Mouse (Mus musculus) cerebellum, adult 8-10 months (tissue): ENCODE data around the gene Hoxd3.

Experiments
- DNase-seq: peaks from one replicate; pipeline ENCODE4 v3.0.0; 2022

The Hoxd3 gene

DNA sequence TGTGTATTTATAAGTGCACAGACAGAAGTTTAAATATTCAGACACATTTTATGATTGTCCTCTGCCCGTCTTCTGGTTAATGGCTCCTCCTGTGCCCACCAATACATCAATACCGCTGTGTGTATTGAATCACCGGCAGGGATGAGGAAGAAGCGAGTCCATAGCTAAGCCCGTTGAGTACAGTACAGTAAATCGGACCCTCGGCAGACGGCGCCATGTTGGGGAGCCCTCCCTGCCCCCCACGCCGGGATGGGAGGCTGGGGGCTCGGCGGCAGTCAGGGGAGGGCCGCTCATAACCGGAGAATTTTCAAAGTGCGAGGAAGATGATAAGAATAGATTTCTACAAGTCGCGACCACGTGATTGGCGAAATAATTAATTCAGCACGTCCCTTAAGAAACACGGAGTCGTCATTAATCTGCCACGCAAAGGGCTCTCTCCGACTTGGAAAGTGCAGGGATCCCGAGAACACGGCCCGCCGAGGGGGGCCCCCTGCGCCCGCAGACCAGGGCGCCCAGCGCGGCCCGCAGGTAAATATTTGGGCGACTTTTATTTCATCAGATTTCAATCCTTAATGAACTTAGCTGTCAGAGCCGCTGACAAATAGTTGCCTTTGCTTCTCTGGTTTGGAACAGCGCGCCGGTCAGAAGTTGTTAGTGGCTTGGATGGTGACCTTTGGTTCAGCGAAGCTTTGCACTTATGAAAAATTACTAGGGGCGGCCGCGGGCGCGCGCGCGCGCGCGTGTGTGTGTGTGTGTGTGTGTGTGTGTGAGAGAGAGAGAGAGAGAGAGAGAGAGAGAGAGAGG is 21.0 kb downstream of the Hoxd3 start:
- no peak for DNase-seq

DNA sequence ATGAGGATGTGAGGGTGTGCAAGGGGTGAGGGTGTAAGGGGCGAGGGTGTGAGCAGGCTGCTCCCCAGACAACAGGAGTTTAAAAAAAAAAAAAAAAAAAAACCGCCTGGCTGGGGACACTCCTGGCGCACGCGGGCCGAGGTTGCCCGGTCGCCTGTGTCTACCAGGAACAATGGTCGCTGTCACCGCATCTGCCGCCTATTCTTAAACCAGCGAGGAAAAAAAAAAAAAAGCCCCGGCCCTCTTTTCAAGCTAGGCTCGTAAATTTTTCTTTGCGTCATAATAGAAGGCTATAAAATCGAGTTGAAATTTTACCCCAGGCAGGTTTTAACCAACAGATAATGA is 21.6 kb downstream of the Hoxd3 start:
- DNase-seq: no peak

DNA sequence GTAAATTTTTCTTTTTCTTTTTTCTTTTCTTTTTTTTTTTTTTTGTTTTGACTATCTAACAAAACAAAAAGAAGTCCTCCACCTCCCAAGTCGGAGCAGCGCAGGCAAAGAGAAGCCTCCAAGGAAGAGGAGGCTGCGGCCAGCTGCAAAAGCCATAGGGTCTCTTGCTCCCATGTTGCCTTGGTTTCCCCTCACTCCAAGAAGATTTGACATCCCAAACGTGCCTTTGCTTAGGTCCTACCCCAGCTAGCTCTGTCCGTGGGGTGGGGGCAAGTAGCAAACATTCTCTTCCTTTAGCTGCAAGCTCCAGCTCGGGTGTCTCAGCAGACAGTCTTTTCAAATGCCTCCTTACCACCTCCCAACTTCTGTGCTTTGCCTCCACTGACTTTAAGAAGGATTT is 22.0 kb downstream of the Hoxd3 start:
- DNase-seq: no peak

DNA sequence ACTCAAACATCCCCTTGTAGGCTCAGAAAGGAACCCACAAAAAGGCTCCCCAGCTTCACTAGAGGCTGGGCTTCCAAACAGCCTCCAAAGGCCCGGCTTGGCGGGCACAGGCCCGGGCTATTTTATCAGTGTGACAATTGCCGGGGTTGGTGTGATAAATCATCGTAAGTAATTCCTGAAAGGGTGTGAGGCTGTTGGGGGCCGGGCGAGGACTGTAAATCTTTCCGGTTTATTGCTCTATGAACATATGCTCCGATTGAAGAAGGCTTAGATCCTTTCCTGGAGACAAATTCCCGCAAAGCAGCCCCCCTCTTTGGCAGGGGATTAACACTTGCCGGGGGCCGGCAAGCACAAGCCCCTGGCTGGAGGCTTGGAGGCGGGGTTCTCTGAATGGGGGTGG is 22.7 kb downstream of the Hoxd3 start:
- no peak for DNase-seq

DNA sequence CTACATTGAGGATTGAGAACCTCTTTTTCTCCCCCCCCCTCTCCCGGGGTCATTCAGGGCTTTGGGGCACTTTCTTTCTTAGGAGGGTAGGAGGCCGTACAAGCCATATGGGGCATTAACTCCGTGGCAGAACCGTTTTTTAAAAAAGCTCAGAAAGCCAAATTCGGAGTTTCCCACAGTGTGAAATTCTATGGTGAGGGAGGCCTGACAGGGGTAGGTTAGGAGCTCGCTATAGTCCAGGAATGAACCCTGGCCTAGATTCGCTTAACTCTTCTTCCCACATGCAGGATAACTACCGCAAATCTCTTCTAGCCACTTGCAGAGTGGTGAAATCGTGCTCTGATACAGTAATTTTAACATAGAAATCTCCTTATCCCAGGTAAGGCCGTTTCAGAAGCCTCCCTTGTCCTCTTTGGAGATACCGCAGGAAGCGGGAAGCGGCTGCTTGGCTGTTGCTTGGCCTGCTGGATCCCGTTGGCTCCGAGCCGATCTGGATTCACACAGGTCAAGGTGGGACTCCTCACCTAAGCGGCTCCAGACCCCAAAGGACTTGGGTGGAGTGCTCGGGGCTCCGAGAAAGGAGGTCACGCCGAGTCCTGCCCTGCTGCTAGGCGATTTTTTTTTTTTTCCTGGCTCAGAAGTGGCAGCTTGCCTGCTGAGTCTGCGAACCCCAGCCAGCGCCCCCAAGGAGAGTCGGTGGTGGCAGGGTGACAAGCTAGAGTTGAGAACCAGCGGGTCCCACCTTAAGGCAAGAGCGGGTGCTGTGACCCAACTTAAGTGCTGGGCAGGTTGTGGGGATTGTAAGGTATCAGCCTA is 23.5 kb downstream of the Hoxd3 start:
- no peak for DNase-seq

DNA sequence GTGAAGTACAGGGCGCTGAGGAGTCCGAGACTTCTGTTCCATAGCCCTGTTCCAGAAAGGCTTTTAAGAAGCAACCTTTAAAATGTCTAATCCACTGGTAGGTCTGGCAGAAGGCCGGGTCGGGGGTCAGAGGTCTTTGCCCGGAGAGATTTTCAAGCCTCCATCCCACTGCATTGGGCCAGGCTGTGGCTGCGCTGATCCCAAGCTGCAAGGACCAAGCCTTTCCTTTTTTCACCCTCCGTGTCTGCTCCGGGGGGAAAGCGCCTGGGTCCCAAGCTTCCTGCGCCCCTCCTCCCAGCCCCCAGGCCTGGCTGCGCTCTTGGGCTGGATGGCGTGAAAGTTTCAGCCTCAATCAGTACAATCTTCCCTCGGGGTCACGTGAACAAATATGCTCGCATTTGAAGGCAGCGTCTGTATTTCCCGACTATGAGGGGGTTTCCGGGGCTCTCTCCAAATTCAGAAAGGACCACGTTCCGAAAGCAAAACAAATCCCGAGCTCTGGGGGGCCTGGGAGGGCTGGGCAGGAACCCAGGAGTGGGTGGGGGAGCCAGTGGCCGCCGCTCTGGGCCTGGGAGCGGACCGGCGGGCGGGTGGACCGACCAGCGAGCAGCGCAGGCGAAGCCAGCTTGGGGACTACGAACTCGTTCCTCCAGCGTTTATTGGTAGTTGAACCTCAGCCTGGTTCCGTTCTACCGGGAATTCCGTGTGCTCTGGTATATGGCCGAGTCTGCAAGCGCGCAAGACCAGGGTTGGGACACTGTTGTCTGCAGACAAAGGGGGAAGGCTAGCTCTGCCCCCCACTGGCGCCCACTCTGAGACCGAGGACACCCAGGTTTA is 24.3 kb downstream of the Hoxd3 start:
- no peak for DNase-seq

DNA sequence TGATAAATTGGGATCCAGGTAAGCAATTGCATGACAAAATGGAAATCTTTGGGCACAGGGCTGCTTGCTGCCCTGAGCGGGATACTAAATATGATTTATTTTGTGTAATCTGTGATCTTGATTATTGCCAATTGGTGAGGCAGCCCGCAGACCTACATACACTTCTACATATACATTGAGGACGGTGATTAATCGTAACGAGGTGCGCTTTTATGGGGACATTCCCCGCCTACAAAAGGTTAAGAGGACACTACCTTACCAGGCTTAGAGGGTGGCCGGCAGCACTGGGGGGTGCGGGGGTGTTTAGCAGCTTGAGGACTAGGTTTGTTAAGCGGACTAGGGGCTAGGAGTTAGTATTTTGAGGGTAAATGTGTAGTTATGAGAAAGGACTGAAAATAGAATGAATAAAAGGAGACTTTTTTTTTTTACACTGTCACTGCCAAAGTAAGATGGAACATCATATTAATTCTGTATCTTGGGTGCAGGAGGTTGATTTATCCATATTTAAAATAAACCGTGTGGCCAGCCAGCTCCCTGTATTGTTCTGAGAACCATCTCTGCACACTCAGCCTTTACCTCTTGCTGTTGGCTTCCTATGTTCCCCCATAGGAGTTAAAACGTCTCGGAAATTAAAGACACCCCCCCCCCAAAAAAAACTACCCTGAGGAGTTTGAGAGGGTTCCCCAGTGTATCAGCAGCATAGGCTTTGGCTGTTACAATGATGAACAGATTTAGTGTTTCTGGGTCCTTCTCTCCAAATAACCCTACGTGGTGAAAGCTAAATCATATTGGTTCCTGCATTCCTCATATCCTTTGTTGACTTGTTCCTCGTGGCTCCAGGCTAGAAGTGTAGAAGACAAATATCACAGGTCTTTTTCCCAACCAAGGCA is 25.2 kb downstream of the Hoxd3 start:
- no peak for DNase-seq

DNA sequence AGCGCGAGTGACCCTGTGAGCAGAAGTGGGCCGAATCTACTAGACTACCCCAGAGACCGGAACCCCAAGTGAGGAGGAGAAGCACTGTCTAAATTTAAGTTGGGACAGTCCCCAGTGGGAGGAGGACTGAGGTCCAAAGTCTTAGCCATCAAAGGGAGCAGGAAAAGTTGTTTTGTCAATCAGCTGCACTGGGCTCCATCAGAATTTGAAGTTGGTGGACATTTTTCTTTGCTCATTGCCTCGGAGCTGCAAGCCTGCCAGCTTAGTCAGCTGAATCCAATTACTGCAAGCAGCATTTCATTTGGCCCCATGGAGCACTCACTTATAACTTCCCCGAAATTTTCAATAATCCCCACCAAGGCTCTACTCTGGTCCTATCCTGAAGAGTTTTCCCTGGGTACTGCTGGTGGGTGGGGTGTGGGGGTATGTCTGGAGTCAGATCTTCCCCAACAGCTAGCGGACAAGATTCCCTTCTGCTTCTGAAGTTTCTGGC is 25.9 kb downstream of the Hoxd3 start:
- no peak for DNase-seq

DNA sequence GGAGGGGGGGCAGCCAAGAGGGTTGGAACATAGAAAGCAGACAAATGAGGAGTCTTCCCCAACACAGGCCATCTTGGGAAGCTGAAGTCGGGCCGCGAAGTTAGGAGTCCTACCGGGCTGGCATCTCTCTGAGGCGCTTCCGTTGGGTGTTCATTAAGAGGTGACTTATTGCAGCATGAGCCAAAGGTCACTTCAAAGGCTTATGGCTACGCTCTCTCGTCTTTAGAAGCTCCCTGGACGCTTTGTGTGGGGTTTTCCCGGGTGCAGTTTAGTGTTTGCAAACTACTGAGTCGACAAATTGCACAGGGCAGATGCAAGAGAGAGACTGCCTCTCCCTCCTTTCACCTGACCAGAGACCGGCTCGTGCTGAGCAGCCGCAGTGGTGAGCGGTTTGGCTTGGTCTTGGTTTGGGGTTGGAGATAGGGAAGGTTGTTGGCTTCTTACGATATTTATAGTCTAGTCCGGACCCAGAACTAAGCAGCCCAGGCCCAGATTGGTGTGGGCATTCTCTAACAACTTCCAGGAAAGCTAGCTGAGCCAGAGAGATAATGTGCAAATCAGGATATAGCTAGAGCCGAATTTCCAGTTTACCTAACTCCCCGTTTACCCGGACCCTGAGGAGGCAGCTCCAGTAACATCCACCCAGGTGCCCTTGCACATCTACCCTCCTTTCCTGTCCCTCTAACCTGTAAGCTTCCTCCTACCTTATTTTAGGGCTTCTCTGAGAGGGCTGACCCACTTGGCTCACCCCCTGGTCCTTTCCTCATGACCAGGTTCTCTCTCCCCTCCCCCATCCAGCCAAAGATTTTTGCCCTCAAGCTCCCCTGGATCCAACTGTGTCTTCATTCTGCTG is 27.1 kb downstream of the Hoxd3 start:
- no peak for DNase-seq

DNA sequence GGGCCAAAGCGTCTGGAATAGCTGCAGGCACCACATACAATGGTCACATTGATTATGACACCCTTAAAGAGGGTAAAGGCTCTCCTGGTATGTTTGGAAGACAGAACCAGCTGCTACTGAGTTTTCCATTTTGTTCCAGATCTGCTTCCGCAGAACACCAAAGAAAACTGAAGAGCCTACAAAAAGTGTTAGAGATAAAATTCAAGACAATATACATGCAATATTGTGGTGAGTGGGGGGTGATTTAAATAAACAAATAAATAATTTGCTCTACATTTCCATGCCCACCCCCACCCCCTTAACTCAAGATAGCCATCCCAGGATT is 27.7 kb downstream of the Hoxd3 start:
- DNase-seq: no peak

DNA sequence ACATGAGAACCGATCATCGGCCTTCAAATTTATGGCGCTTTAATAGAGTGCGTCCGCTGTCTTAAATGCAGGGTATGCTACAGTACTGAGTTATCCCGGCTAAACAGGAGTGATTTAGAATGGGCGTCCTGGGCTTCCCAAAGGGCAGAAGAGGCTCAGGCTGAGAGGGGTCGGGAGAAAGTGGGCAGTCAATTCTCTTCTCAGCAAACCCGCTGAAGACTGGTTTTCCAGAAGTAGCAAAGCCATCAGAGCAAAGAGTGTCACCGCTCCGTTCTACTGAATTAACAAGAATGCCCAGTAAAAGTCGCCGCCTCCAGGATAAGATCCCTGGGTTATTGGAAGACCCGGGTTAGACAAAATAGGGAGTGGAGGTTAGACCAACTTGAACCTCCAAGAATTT is 28.1 kb downstream of the Hoxd3 start:
- DNase-seq: no peak

DNA sequence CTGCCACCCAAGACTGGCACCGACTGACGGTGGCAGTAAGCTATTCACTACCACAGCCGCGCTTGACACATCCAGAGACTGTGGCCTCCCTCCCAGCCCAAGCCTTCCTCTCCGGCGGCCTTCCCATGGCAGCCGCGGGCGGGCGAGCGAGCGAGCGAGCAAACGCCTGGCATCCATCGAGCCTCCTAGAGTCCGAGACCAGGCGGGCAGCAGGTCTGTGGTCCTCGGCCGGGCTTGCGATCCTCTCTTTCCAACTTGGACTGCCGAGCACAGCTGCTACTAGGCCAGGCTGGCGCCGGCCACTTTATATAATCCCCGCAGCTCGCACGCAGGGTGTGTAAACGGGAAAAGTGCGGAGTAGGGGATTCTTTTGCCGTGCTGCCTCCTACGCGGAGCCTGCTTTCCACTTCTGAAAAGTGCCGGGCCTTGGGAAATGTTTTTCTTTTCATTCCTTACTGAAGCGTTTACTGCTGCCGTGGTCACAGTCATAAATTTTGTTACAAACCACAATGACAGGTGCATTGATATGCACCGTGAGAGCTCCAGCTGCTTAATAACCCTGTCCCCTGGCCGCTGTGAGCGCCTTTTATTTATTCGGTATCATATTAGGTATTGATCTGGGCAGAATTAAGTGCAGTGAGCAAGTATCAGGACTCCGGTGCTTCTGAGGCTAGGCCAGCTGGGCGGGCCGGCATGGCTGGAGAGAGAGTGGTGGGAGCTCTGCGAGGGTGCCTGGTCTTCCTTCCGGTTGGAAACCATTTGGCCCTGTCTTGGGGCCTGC is 28.8 kb downstream of the Hoxd3 start:
- DNase-seq: no peak

DNA sequence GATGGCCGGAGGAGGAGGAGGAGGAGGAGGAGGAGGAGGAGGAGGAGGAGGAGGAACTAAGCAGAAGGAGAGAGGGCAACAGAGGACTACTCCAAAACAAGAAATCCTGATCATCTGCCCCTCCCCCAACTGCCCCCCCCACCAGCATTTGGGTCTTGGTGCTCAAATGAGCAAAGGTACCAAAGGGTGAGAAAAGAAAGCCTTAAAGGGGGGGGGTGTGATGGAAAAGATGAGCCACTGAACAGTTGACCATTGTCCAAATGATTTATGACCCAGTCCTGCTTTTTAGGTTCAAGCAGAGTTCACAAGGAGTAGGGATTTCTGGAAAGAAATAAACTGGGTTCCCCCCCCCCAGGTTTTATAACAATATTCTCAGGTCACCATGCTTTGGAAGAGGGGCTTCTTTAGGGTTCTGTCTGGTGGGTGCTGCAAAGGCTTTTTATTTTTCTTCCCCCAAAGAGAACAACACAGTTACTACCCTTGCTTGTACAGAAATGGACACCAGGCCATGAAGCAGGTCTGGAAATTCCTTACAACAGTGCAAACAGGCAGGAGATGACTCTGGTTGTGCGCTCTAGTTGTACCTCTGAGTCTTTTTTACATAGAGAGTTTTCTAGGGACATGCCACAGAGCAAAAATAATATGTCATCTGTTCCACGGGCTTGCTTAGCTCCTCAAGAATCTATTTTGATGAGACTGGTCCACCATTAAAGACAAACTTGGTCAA is 29.7 kb downstream of the Hoxd3 start:
- no peak for DNase-seq

DNA sequence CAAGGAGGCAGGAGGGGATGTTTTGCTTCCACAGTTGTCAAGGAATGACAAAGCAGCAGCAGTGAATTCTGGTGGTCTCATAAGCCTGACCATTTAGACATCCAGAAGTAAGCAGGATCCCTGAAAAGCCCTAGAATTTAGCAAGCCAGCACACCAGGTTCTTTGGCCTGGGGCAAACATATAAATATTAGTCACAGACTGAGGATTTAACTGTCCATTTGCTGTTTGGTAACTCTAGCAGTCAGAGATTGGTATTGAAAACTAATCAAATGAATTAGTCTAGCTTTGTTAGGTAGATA is 30.2 kb downstream of the Hoxd3 start:
- no peak for DNase-seq

DNA sequence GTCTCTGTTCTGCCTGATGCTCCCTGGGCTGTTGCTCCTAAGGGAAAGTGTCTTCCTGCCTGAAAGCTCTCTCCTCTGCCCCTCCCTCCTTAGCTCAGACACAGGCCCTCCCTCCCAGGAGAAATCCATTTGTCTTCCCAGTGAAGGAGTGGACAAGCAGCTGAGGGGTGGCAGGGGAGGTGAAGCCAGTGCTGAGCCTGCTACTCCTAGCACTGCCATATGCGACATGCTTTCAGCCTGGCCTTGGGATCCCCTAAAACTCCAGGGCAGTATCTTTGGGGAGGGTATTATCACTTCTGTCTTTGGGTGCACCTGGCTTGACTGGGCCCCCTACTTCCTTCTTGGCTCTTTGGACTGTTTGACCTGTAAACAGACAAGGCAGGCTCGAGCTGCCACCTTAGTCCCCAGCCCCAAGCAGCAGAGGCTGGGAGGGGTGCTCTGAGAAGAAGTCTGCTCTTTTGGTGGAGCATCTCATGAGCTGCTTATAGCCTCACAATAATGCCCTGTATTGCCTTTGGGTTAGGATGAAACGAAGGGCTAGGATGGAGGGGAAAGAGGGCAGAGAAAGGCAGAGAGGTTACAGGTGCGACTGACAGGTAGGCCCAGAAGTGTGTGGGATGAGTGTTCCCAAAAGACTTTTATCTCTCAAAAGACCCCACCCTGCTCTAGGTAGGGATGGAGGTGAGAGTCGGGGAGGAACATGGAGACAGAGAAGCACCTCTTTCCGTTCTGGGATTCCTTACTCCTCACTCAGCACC is 34.0 kb downstream of the Hoxd3 start:
- DNase-seq: no peak

DNA sequence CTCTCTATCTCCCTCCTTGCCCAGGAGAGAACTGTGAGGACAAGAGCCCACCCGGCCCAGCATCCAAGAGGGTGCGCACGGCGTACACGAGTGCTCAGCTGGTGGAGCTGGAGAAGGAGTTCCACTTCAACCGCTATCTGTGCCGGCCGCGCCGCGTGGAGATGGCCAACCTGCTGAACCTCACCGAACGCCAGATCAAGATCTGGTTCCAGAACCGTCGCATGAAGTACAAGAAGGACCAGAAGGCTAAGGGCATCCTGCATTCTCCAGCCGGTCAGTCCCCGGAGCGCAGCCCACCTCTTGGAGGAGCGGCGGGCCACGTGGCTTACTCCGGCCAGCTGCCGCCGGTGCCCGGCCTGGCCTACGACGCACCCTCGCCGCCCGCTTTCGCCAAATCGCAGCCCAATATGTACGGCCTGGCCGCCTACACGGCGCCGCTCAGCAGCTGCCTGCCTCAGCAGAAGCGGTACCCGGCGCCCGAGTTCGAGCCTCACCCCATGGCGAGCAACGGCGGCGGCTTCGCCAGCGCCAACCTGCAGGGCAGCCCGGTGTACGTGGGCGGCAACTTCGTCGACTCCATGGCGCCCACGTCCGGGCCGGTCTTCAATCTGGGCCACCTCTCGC is 34.7 kb downstream of the Hoxd3 start:
- no peak for DNase-seq

DNA sequence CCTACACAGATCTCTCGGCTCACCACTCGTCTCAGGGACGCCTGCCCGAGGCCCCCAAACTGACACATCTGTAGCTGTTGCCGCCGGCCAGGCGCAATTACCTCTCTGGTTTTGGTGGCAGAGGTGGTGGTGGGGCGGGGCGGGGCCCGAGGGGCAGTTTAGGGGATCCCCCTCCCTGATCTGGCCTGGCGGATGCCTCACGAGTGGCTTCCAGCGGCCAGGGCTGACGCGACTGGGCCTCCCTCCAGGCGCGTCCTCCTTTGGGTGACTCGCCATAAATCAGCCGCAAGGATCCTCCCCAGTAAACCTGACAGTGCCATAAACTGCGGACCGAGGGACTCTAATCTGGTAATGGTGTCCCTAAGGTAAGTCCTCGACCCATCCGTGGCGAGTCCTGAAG is 35.3 kb downstream of the Hoxd3 start:
- DNase-seq: no peak

DNA sequence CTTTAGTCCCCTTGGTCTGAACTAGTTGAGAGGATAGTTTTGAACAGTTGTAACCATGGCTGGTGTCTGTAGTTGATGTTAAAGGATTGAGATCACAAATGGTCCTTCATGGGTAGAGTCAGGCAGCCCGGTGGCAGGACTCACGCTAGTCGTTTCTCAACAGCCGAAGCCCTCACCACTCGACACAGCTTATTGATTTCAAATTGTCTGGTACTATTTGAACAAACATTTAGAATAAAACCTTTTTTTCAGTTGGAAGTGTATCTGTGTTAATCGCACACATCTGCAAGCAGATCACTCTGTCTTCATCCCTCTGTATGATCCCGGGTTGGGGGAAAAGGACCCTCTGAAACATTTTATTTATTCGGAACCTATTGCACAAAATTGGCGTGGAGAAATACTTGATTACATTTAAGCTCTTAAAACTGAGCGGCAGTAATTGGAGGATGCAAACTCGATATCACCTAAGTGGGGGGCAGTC is 36.0 kb downstream of the Hoxd3 start:
- no peak for DNase-seq
